Mouse (Mus musculus): Measurements from ENCODE around the gene Entpd3. TPM values are rescaled to one million over a fixed set of nuclear protein-coding genes. Genes with fewer than 3 reads are reported as not detected.

Gene Entpd3
- polyA plus RNA-seq, 1 experiment from 2014 or later, result 0.09 TPM

DNA sequence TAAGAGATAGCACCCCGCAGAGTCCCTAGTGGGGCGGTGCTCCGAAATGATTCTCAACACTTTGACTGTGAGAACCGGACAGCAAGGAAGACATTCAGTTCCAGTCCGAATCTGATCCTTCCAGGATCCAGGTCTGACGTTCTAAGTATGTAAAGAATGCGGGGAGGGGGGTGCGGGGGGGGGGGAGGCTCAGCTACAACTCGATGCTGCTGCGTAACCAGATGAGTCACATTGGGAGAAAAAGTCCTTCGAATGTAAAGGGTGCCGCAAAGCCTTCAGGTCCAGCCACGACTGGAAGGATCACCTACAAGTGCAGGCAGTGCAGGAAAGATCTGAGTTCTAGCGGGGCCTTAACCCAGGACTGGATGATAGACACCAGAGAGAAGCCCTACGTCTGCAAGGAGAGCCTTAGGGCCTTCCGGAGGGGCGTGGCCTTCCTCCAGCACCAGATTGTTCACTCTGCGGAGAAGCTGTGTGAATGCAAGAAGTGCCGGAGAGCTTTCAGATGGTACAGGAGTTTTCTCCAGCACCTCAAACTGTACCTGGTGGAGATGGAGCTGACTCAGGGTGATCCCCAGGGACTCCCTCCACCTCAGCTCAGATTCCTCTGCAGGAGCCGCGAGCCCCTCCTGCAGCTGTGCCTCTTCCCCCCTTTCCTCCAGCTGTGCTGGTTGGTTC lies 42.5 kb downstream of the Entpd3 start:
- Histone ChIP-seq H3K27me3 (no peaks in the 10 kb centered on the region), H3K9ac (peak overlapping the region; percentile 52; the same call in 1 of the 2 replicates), H3K9me3 (replicated peaks) (no peaks in the 10 kb centered on the region), H3K36me3 (no peaks in the 10 kb centered on the region), H3K27ac (peak overlapping the region; percentile 60), H3K4me2 (peak overlapping the region; percentile 81), H3K4me3 (replicated peaks) (peak overlapping the region; percentile 45), H3K4me1 (replicated peaks) (peaks cover 40% of the 10 kb centered on the region)
- ATAC-seq (ENCODE audit: low read depth) (peak; percentile 51), DNase-seq (peak; percentile 40)
- WGBS (ENCODE audit: insufficient replicate concordance), result 16% methylated on average over 21 of the region's 21 CpGs

DNA sequence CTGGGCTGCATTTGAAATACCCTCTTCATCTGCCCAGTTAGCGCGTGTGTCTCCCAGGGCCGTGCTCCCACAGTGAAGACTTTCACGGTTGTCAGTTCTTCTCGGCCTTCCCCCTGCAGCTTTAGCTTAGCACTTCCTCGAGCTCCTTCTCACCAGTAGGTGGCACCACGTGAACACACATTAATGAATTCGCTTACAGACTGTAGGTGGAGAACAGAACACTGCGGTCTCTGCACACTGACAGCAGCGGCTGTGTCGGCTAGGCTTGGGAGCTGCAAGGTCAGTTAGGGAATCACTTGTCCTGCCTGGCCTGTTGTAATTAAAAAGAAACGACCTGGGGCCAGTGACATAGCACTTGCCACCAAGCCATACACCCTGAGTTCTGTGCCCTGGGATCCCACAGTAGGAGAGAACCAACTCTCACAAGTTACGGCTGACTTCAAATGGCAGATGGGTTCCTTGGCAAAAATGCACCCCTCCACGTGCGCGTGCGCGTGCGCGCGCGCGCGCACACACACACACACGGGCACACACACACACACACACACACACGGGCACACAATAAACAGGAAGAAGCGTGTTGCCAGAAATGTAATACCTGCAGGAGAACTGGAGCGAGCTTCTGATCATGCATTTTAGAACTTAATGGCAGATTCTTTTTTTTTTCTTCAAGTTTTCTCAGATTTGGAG lies 43.1 kb downstream of the Entpd3 start:
- H3K4me1 ChIP-seq (replicated peaks), result peaks cover 37% of the 10 kb centered on the region
- WGBS (ENCODE audit: insufficient replicate concordance), result 8% methylated on average over 28 of the region's 28 CpGs
- no peaks in the 10 kb centered on the region for H3K9me3 ChIP-seq (replicated peaks)
- H3K9ac ChIP-seq, result peak overlapping the region; percentile 59
- ATAC-seq (ENCODE audit: low read depth), result peak; percentile 85
- no peaks in the 10 kb centered on the region for H3K27me3 ChIP-seq
- peak; percentile 77 for DNase-seq
- peak overlapping the region; percentile 81 for H3K4me2 ChIP-seq
- peak overlapping the region; percentile 64 for H3K27ac ChIP-seq
- H3K36me3 ChIP-seq, result no peaks in the 10 kb centered on the region
- H3K4me3 ChIP-seq (replicated peaks), result peak overlapping the region; percentile 45

DNA sequence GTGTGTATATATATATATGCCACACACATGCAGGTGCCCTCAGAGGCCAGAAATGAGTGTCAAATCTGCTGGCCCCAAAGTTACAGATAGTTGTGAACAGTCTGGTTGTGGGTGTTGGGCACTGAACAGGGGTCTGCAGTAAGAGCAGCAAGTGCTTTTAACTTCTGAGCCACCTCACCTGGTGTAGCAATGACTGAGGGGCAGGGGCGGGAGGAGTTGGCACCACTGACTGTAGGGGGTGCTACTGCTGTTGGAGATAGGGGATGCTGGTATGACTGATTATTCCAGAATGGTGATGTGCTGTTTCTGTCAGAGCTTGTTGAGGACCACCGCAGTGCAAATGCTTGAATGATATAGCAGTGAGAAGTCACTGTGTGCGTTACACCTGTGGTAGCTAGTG lies 43.7 kb downstream of the Entpd3 start:
- Histone ChIP-seq H3K36me3 (no peaks in the 10 kb centered on the region), H3K9ac (peak overlapping the region; percentile 59), H3K27ac (no peak overlapping the region), H3K9me3 (replicated peaks) (no peaks in the 10 kb centered on the region), H3K27me3 (no peaks in the 10 kb centered on the region), H3K4me1 (replicated peaks) (peaks cover 31% of the 10 kb centered on the region), H3K4me3 (replicated peaks) (peak overlapping the region; percentile 45), H3K4me2 (peak overlapping the region; percentile 81)
- no peak for ATAC-seq (ENCODE audit: low read depth)
- no peak for DNase-seq
- 70% methylated on average over 3 of the region's 3 CpGs for WGBS (ENCODE audit: insufficient replicate concordance)

DNA sequence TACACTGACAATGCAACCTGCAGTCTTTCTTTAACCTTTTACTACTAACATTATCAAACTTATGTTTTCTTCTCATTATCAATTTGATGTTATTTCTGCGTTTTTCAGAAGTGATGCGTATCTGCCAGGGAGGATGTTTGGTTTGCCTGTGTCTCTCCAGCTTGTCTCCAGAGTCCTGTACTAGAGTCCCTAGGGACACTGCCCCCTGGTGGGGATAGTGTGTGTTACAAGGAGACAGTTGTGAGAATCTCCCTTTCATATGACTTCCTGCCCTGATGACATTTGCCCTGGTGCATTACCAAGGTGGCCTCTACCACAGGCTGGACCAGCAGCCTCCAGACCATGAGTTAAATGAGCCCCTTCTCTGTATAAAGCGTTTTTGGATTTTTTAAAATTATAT lies 46.9 kb downstream of the Entpd3 start:
- Histone ChIP-seq H3K4me2 (no peak overlapping the region), H3K4me3 (replicated peaks) (no peak overlapping the region), H3K4me1 (replicated peaks) (peaks cover 19% of the 10 kb centered on the region), H3K27me3 (no peaks in the 10 kb centered on the region), H3K9me3 (replicated peaks) (no peaks in the 10 kb centered on the region), H3K9ac (no peak overlapping the region), H3K36me3 (no peaks in the 10 kb centered on the region), H3K27ac (no peak overlapping the region)
- 6% methylated on average over 3 of the region's 3 CpGs for WGBS (ENCODE audit: insufficient replicate concordance)
- DNase-seq (peak; percentile 67), ATAC-seq (ENCODE audit: low read depth) (no peak)

DNA sequence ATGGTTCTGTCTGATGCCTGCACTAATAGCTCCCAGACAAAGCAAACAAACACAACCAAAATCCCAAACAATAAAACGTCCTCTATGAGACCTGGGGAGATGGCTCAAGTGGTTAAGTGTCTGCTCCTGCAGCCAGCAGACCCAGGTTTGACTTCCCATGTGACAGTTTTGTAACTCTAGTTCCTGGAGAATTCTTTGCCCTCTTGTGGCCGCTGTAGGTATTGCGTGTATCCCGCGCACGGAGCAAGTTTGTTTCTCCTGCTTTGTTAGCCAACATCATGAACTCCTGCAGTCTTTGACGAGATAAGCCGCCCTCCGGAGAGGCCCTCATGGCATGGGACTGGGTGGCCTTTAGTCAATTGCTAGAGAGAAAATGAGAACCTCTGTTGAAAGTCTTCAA lies 51.9 kb downstream of the Entpd3 start:
- Histone ChIP-seq H3K27ac (no peak overlapping the region), H3K27me3 (no peaks in the 10 kb centered on the region), H3K4me2 (no peak overlapping the region), H3K4me1 (replicated peaks) (no peaks in the 10 kb centered on the region), H3K4me3 (replicated peaks) (no peak overlapping the region), H3K9ac (no peak overlapping the region), H3K9me3 (replicated peaks) (no peaks in the 10 kb centered on the region), H3K36me3 (no peaks in the 10 kb centered on the region)
- DNase-seq (peak; percentile 57), ATAC-seq (ENCODE audit: low read depth) (0 out of 2 replicates have a peak, but pooled peaks have one; percentile 30)
- WGBS (ENCODE audit: insufficient replicate concordance), result 2% methylated on average over 9 of the region's 9 CpGs

DNA sequence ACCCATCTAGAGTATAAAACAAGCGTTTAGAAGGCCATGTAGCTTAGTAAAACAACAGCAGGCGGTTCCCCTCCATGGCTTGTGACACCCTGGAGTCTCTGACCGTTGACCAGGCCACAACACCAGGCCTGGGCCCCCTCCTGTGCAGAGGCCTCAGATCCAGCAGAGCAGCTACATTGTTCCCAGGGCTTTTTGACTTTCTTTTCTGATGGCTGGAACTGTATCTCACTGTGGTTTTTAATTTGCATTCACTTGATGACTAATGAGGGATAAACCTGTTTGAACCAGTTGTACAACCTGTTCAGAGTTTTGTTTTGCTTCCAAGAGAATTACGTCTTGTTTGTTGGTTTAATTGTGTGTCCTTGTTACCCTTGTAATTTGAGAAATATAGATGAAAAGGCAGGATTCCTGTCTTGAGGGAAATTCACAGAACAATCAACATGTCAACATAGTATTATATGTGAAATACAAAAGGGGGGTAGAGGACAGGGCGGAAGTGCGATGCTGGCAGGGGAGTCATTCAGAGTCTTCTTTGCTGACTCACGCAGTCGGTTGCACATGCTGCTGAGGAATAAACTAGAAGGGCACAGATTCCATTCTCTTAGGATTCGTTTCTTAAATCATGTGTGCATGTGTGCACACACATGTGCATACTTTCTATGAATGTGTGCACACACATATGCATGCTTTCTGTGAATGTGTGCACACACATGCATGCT lies 53.9 kb downstream of the Entpd3 start:
- Histone ChIP-seq H3K4me2 (no peak overlapping the region), H3K27ac (no peak overlapping the region), H3K4me1 (replicated peaks) (no peaks in the 10 kb centered on the region), H3K36me3 (no peaks in the 10 kb centered on the region), H3K9me3 (replicated peaks) (no peaks in the 10 kb centered on the region), H3K4me3 (replicated peaks) (no peak overlapping the region), H3K9ac (no peak overlapping the region), H3K27me3 (no peaks in the 10 kb centered on the region)
- ATAC-seq (ENCODE audit: low read depth) (no peak), DNase-seq (no peak)
- 59% methylated on average over 9 of the region's 9 CpGs for WGBS (ENCODE audit: insufficient replicate concordance)

DNA sequence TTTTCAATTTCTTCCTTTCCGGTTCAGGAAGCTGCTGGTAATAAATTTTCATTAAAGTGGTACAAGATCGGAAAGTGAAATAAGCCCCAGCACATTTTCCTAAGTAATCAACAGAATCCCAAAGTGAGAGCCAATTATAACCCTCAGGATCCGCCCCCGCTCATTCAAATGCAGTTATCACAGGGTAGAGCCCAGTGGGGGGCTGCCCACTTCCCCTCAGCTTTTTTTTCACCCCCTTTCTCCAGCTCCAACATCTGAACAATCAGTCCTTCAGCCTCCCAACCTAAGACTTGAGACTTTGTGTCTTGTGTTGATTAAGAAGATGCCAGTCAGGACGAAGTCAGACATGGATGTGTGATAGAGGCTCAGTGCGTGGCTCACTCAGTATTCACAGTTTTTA lies 55.2 kb downstream of the Entpd3 start:
- H3K27ac ChIP-seq, result no peak overlapping the region
- no peak for DNase-seq
- no peak overlapping the region for H3K9ac ChIP-seq
- no peaks in the 10 kb centered on the region for H3K9me3 ChIP-seq (replicated peaks)
- H3K4me1 ChIP-seq (replicated peaks), result no peaks in the 10 kb centered on the region
- H3K36me3 ChIP-seq, result no peaks in the 10 kb centered on the region
- 67% methylated on average over 6 of the region's 6 CpGs for WGBS (ENCODE audit: insufficient replicate concordance)
- H3K4me2 ChIP-seq, result no peak overlapping the region
- no peak overlapping the region for H3K4me3 ChIP-seq (replicated peaks)
- H3K27me3 ChIP-seq, result no peaks in the 10 kb centered on the region
- ATAC-seq (ENCODE audit: low read depth), result no peak

DNA sequence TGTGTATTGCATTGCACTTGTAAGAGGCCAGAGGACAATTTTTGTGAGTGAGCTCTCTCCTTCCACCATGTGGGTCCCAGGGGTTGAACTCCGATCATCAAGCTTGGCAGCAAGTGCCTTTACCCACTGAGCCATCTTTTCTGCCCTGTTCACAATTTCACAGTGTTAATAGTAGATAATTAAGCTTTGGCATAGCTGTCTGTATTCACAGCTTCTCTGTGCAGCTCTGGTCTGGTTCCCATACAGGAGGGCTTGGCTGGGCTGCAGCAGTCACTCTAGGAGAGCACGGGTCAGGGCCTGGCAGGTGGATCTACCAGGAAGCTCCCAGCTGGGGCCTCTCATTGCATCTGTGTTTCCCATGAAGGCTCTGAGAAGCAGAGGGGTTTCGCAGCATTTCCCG lies 55.7 kb downstream of the Entpd3 start:
- 65% methylated on average over 4 of the region's 4 CpGs for WGBS (ENCODE audit: insufficient replicate concordance)
- DNase-seq, result no peak
- Histone ChIP-seq H3K4me3 (replicated peaks) (no peak overlapping the region), H3K4me1 (replicated peaks) (no peaks in the 10 kb centered on the region), H3K27me3 (no peaks in the 10 kb centered on the region), H3K27ac (no peak overlapping the region), H3K36me3 (no peaks in the 10 kb centered on the region), H3K9ac (no peak overlapping the region), H3K4me2 (no peak overlapping the region), H3K9me3 (replicated peaks) (no peaks in the 10 kb centered on the region)
- no peak for ATAC-seq (ENCODE audit: low read depth)

DNA sequence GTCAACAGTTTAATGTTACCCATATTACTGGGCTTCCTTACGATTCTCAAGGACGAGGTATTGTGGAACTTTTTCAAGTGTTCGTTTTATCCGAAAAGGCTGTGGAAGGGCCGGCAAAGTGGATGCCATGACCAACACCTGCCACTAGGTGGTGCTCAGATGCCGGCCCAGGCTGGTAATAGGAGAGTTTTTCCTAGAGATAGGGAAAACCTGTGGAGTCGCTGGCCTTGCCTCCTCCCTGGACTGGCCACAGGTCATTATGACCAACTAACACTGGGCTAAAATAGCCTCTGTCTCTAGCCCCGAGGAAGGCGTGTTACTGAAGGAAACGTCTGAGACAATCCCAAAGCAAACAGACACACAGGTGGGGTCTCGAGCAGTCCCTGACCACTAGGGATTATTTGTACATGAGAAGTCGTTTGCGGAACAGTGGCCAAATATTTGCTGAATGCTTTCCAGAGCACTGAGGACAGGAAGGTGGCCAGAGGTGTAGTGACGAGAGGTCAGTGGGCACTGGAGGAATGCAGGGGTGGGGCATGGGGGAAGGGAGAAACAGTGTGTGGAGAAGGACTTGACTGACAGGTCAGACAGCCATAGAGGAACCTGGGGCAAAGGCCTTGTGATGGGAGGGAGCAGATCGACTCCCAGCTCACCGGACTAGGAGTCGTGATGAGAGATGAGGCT lies 62.0 kb downstream of the Entpd3 start:
- H3K9me3 ChIP-seq (replicated peaks), result no peaks in the 10 kb centered on the region
- H3K4me2 ChIP-seq, result peak overlapping the region; percentile 25
- no peaks in the 10 kb centered on the region for H3K36me3 ChIP-seq
- 18% methylated on average over 17 of the region's 17 CpGs for WGBS (ENCODE audit: insufficient replicate concordance)
- H3K27me3 ChIP-seq, result no peaks in the 10 kb centered on the region
- DNase-seq (peak; percentile 68), ATAC-seq (ENCODE audit: low read depth) (peak; percentile 89)
- H3K4me1 ChIP-seq (replicated peaks), result peaks cover 16% of the 10 kb centered on the region
- 0 out of 2 replicates have a peak overlapping the region, but pooled peaks have one; percentile 20 for H3K4me3 ChIP-seq (replicated peaks)
- H3K9ac ChIP-seq, result 0 out of 2 replicates have a peak overlapping the region, but pooled peaks have one; percentile 8
- peak overlapping the region; percentile 62 for H3K27ac ChIP-seq

DNA sequence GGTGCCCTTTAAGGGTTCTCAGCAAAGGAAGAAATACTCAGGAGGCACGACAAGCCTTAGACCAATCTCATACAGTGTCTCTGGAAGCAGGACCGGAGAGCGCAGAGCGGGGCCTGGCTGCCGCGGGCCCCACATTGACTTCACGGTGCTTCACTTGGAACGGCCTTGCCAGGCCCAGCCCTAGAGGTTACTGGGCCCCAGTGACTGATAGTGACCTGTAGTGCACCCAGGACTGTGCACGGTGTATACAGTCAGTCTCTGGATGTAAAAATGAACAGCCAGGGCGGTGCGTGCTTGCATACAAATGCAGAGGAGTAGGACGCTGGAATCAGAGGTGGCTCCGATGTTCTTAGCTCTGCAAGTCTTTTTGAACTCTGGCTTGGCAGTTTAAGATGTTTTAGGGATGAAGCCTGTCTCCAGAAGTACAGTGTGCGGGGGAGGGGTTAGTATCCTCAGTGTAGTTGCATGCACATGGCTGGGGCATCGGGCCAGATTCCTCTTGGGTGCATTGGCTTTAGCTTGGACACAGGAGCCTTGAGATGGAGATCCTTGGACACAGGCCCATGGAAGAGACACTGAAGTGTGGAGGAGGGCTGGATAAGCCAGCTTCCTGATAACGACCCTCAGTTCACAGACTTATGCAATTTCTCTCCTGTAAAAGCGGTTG lies 62.7 kb downstream of the Entpd3 start:
- peak; percentile 80 for ATAC-seq (ENCODE audit: low read depth)
- H3K27me3 ChIP-seq, result no peaks in the 10 kb centered on the region
- WGBS (ENCODE audit: insufficient replicate concordance), result 51% methylated on average over 17 of the region's 17 CpGs
- H3K27ac ChIP-seq, result peak overlapping the region; percentile 62
- DNase-seq, result no peak
- H3K4me3 ChIP-seq (replicated peaks), result peak overlapping the region; percentile 23
- H3K9me3 ChIP-seq (replicated peaks), result peaks cover under 1% of the 10 kb centered on the region; the same call in 1 of the 2 replicates
- H3K9ac ChIP-seq, result 0 out of 2 replicates have a peak overlapping the region, but pooled peaks have one; percentile 8
- H3K4me1 ChIP-seq (replicated peaks), result peaks cover 16% of the 10 kb centered on the region
- H3K4me2 ChIP-seq, result peak overlapping the region; percentile 25
- no peaks in the 10 kb centered on the region for H3K36me3 ChIP-seq
